Mouse (Mus musculus) MEL (cell line): ENCODE results near the gene Ube2m. TPM values are rescaled to one million over a fixed set of nuclear protein-coding genes. Genes with fewer than 3 reads are reported as not detected.

Source experiments
- DNase-seq: peaks from one replicate; pipeline ENCODE4 v3.0.0; 2011; ENCODE audit warnings: low read depth, low spot score
- H3K27ac ChIP-seq: 2 replicates; pipeline ENCODE4 v1.5.1; 2012; ENCODE audit warnings: low read depth, mild to moderate bottlenecking, control low read depth, low read length, moderate library complexity; ENCODE audit not compliant: control insufficient read depth
- H3K27me3 ChIP-seq, 2 experiments: fragments of 150-350 bp in 1 of 2; sonication (generic) in 1 of 2; 2 replicates each; pipeline ENCODE4 v1.6.1; 2012; ENCODE audit warnings: low read length in 2 of 2, mild to moderate bottlenecking in 2 of 2, improper control_type of control experiment in 1 of 2, moderate library complexity in 1 of 2; ENCODE audit not compliant: insufficient read depth in 2 of 2, control insufficient read depth in 1 of 2
- H3K36me3 ChIP-seq, 2 experiments: 2 replicates each; pipeline ENCODE4 v1.6.1; 2012 to 2014; ENCODE audit warnings: low read length in 2 of 2, improper control_type of control experiment in 1 of 2, inconsistent platforms in 1 of 2, mild to moderate bottlenecking in 1 of 2; ENCODE audit not compliant: insufficient read depth in 2 of 2, control insufficient read depth in 1 of 2
- H3K4me1 ChIP-seq, 2 experiments: fragments of 150-350 bp in 1 of 2; sonication (generic) in 1 of 2; 2 replicates each; pipeline ENCODE4 v1.6.1; 2012; ENCODE audit warnings: low read length in 2 of 2, improper control_type of control experiment in 1 of 2, mild to moderate bottlenecking in 1 of 2; ENCODE audit not compliant: insufficient read depth in 2 of 2, control insufficient read depth in 1 of 2
- H3K4me3 ChIP-seq, 2 experiments: fragments of 150-350 bp in 1 of 2; sonication (generic) in 1 of 2; 2 replicates each; pipeline ENCODE4 v1.5.1; 2012; ENCODE audit warnings: low read depth in 2 of 2, low read length in 2 of 2, mild to moderate bottlenecking in 2 of 2, moderate library complexity in 2 of 2, control low read depth in 1 of 2, improper control_type of control experiment in 1 of 2; ENCODE audit not compliant: control insufficient read depth in 1 of 2, insufficient read depth in 1 of 2
- H3K79me2 ChIP-seq: 2 replicates; pipeline ENCODE4 v1.6.1; 2012; ENCODE audit warnings: mild to moderate bottlenecking, low read length, moderate library complexity; ENCODE audit not compliant: control insufficient read depth, poor library complexity, insufficient read depth
- H3K9ac ChIP-seq: 2 replicates; pipeline ENCODE4 v1.6.1; 2012; ENCODE audit warnings: low read depth, mild to moderate bottlenecking, control low read depth, low read length, moderate library complexity; ENCODE audit not compliant: control insufficient read depth, poor library complexity, severe bottlenecking
- H3K9me3 ChIP-seq: fragments of 150-350 bp; sonication (generic); replicated peaks from 2 replicates; pipeline ENCODE4 v1.6.1; 2012; ENCODE audit warnings: mild to moderate bottlenecking, low read length, improper control_type of control experiment, moderate library complexity; ENCODE audit not compliant: insufficient read depth
- BHLHE40 ChIP-seq: IDR thresholded peaks from 2 replicates; pipeline ENCODE4 v1.6.1; 2012; ENCODE audit warnings: low read depth, mild to moderate bottlenecking, inconsistent platforms, low read length, improper control_type of control experiment, borderline replicate concordance
- CHD1 ChIP-seq: IDR thresholded peaks from 2 replicates; pipeline ENCODE4 v1.6.1; 2012; ENCODE audit warnings: low read depth, mild to moderate bottlenecking, inconsistent platforms, low read length, improper control_type of control experiment
- E2F4 ChIP-seq: IDR thresholded peaks from 2 replicates; pipeline ENCODE4 v1.6.1; 2011; ENCODE audit warnings: low read depth, low read length, improper control_type of control experiment, borderline replicate concordance
- ELF1 ChIP-seq: IDR thresholded peaks from 2 replicates; pipeline ENCODE4 v1.6.1; 2014; ENCODE audit warnings: low read depth, mild to moderate bottlenecking, inconsistent platforms, low read length, improper control_type of control experiment, moderate library complexity
- EP300 ChIP-seq, 2 experiments: IDR thresholded peaks; 2 replicates each; pipeline ENCODE4 v1.6.1; 2011; ENCODE audit warnings: improper control_type of control experiment in 2 of 2, low read length in 2 of 2, low read depth in 1 of 2, mild to moderate bottlenecking in 1 of 2
- GABPA ChIP-seq: IDR thresholded peaks from 2 replicates; pipeline ENCODE4 v1.6.1; 2012; ENCODE audit warnings: low read depth, mild to moderate bottlenecking, inconsistent platforms, low read length, improper control_type of control experiment, moderate library complexity
- GATA1 ChIP-seq: IDR thresholded peaks from 2 replicates; pipeline ENCODE4 v1.6.1; 2011; ENCODE audit warnings: low read depth, low read length, improper control_type of control experiment
- JUND ChIP-seq: IDR thresholded peaks from 2 replicates; pipeline ENCODE4 v1.6.1; 2011; ENCODE audit warnings: low read depth, mild to moderate bottlenecking, improper control_type of control experiment, low read length
- KAT2A ChIP-seq: conservative IDR thresholded peaks from 2 replicates; pipeline ENCODE4 v1.6.1; 2012; ENCODE audit warnings: low read depth, low read length, improper control_type of control experiment, inconsistent platforms
- MAZ ChIP-seq: IDR thresholded peaks from 2 replicates; pipeline ENCODE4 v1.6.1; 2012; ENCODE audit warnings: low read depth, mild to moderate bottlenecking, inconsistent platforms, low read length, improper control_type of control experiment
- MEF2A ChIP-seq: IDR thresholded peaks from 2 replicates; pipeline ENCODE4 v1.6.1; 2014; ENCODE audit warnings: low read depth, mild to moderate bottlenecking, inconsistent platforms, low read length, improper control_type of control experiment; ENCODE audit not compliant: poor library complexity, insufficient replicate concordance, severe bottlenecking; ENCODE audit errors: extremely low read depth
- MXI1 ChIP-seq: IDR thresholded peaks from 2 replicates; pipeline ENCODE4 v1.6.1; 2011; ENCODE audit warnings: mild to moderate bottlenecking, low read depth, low read length, improper control_type of control experiment
- POLR2A ChIP-seq, 2 experiments: IDR thresholded peaks; 2 replicates each; pipeline ENCODE4 v1.6.1; 2011 to 2012; ENCODE audit warnings: low read length in 2 of 2, mild to moderate bottlenecking in 2 of 2, control low read depth in 1 of 2, improper control_type of control experiment in 1 of 2, low read depth in 1 of 2, moderate library complexity in 1 of 2; ENCODE audit not compliant: control insufficient read depth in 1 of 2, insufficient read depth in 1 of 2, poor library complexity in 1 of 2
- POLR2AphosphoS2 ChIP-seq: IDR thresholded peaks from 2 replicates; pipeline ENCODE4 v1.6.1; 2011; ENCODE audit warnings: low read length, improper control_type of control experiment
- POLR2AphosphoS5 ChIP-seq: IDR thresholded peaks from 2 replicates; pipeline ENCODE4 v1.6.1; 2012; ENCODE audit warnings: low read depth, borderline replicate concordance, mild to moderate bottlenecking, inconsistent platforms, low read length, moderate library complexity, mixed read lengths
- RAD21 ChIP-seq: IDR thresholded peaks from 2 replicates; pipeline ENCODE4 v1.6.1; 2011; ENCODE audit warnings: mild to moderate bottlenecking, low read depth, low read length, improper control_type of control experiment
- RCOR1 ChIP-seq: IDR thresholded peaks from 2 replicates; pipeline ENCODE4 v1.6.1; 2012; ENCODE audit warnings: low read depth, mild to moderate bottlenecking, inconsistent platforms, low read length, improper control_type of control experiment
- SIN3A ChIP-seq: IDR thresholded peaks from 2 replicates; pipeline ENCODE4 v1.6.1; 2012; ENCODE audit warnings: low read length, improper control_type of control experiment, inconsistent platforms
- SMC3 ChIP-seq: IDR thresholded peaks from 2 replicates; pipeline ENCODE4 v1.6.1; 2011; ENCODE audit warnings: low read depth, low read length, improper control_type of control experiment
- TAL1 ChIP-seq: IDR thresholded peaks from 2 replicates; pipeline ENCODE4 v1.6.1; 2012; ENCODE audit warnings: mild to moderate bottlenecking, inconsistent platforms, low read length, moderate library complexity, mixed read lengths
- TCF12 ChIP-seq: IDR thresholded peaks from 2 replicates; pipeline ENCODE4 v1.6.1; 2014; ENCODE audit warnings: low read depth, mild to moderate bottlenecking, inconsistent platforms, low read length, improper control_type of control experiment, moderate library complexity
- ZC3H11A ChIP-seq: IDR thresholded peaks from 2 replicates; pipeline ENCODE4 v1.6.1; 2012; ENCODE audit warnings: low read depth, mild to moderate bottlenecking, inconsistent platforms, low read length, improper control_type of control experiment
- ZKSCAN1 ChIP-seq: IDR thresholded peaks from 2 replicates; pipeline ENCODE4 v1.6.1; 2012; ENCODE audit warnings: low read depth, mild to moderate bottlenecking, inconsistent platforms, low read length, improper control_type of control experiment, moderate library complexity
- ZMIZ1 ChIP-seq: IDR thresholded peaks from 2 replicates; pipeline ENCODE4 v1.6.1; 2012; ENCODE audit warnings: low read depth, mild to moderate bottlenecking, inconsistent platforms, low read length, improper control_type of control experiment, moderate library complexity
- polyA plus RNA-seq, 2 experiments: library from polyadenylated mRNA; stranded (reverse) in 1 of 2; unstranded in 1 of 2; fragments of >175 nt in 1 of 2; fragments of >200 nt in 1 of 2; gene quantifications; 2 replicates each; pipeline versions ENCODE4 v1.2.1 to v1.2.4; 2012; ENCODE audit warnings: low replicate concordance in 2 of 2, low read depth in 1 of 2; ENCODE audit not compliant: insufficient read length in 2 of 2, insufficient read depth in 1 of 2, missing spikeins in 1 of 2
- total RNA-seq: library from RNA; depleted of rRNA; stranded (reverse); fragments of 300-350 nt; gene quantifications from 2 replicates; pipeline ENCODE4 v1.2.3, GENCODE M21; 2012

Ube2m gene
- total and polyA plus RNA-seq, 3 experiments, result 134 to 336 TPM; not detected in 1

- TF ChIP-seq SIN3A, result peak; percentile 84
- TF ChIP-seq GABPA, result no peak
- peak; percentile 88; the same call in 1 of the 2 replicates for TF ChIP-seq E2F4
- no peak for TF ChIP-seq MEF2A
Observed at GRCm38 (mm10) chr7:13009143-13010004, 28.7 kb downstream of the Ube2m start (continued).

GRCm38 (mm10) chr7:13007341-13008092 lies 30.6 kb downstream of the Ube2m start:
- no peak for TF ChIP-seq BHLHE40
- no peak for TF ChIP-seq RAD21
- TF ChIP-seq CHD1, result no peak
- TF ChIP-seq TCF12, result no peak
- no peak for TF ChIP-seq JUND
- no peak for TF ChIP-seq KAT2A
- no peak for TF ChIP-seq GATA1
- no peak for TF ChIP-seq ZKSCAN1
- TF ChIP-seq POLR2AphosphoS5, result no peak
- Histone ChIP-seq H3K9ac (no peak overlapping the region), H3K4me3 (no peak overlapping the region), H3K36me3 (no peaks in the 10 kb centered on the region; a peak in 1 of 4 replicates), H3K27ac (no peak overlapping the region), H3K79me2 (peaks cover 20% of the 10 kb centered on the region), H3K4me1 (peaks cover 0 to 8% of the 10 kb centered on the region in 2 experiments; a peak in 1 of 4 replicates), H3K9me3 (no peaks in the 10 kb centered on the region), H3K27me3 (no peaks in the 10 kb centered on the region)
- no peak for DNase-seq

GRCm38 (mm10) chr7:13006531-13006930 lies 31.5 kb downstream of the Ube2m start:
- H3K4me3 ChIP-seq, result no peak overlapping the region
- no peak for DNase-seq
- no peaks in the 10 kb centered on the region; a peak in 1 of 4 replicates for H3K36me3 ChIP-seq
- no peak for TF ChIP-seq ZC3H11A
- TF ChIP-seq MXI1, result no peak
- TF ChIP-seq MAZ, result no peak
- TF ChIP-seq SMC3, result no peak
- TF ChIP-seq POLR2AphosphoS2, result no peak
- no peak for TF ChIP-seq ZMIZ1
- TF ChIP-seq KAT2A, result no peak
- no peak for TF ChIP-seq RAD21
- no peak for TF ChIP-seq EP300 (IDR thresholded peaks at IDR 0.05; ENCODE audit: low read depth in 1 of 2, low read length in 2 of 2)
- no peak for TF ChIP-seq RCOR1
- TF ChIP-seq POLR2A (IDR thresholded peaks at IDR 0.05; ENCODE audit: control insufficient read depth in 1 of 2, insufficient read depth in 1 of 2, low read depth in 1 of 2, low read length in 2 of 2, poor library complexity in 1 of 2), result no peak
- no peak for TF ChIP-seq MEF2A
- TF ChIP-seq TAL1, result no peak
- TF ChIP-seq ELF1, result no peak
- no peak for TF ChIP-seq CHD1
- no peaks in the 10 kb centered on the region for H3K27me3 ChIP-seq
- H3K79me2 ChIP-seq, result peaks cover 20% of the 10 kb centered on the region
- no peak overlapping the region for H3K9ac ChIP-seq
- peaks cover 0 to 8% of the 10 kb centered on the region in 2 experiments; a peak in 1 of 4 replicates for H3K4me1 ChIP-seq
- no peak overlapping the region for H3K27ac ChIP-seq
- no peaks in the 10 kb centered on the region for H3K9me3 ChIP-seq
